Comparison of ENCODE assay signal across 8 mouse cellular contexts in genomic region chr4:80910481-80910870, GRCm38 (mm10). TPM values are rescaled to one million over a fixed set of nuclear protein-coding genes. Genes with fewer than 3 reads are reported as not detected.
DNase-seq lines count a peak whose midpoint lies in the region; ATAC-seq and TF ChIP-seq lines count a peak whose summit lies in the region.

Gene Lurap1l (plus strand): TSS chr4:80910646.

- no peak for DNase-seq in testis, postnatal 10 days (ENCODE audit: low spot score)
- DNase-seq in kidney, postnatal 0 days (ENCODE audit: low spot score): peak; percentile 86
- no peak for DNase-seq in liver, embryonic 13.5 days

- H3K9me3 ChIP-seq in heart, embryonic 14.5 days (ENCODE audit: control insufficient read depth, low read length): no peaks in the 10 kb centered on the region
- H3K9me3 ChIP-seq in kidney, postnatal 0 days (replicated peaks; ENCODE audit: low read length): no peaks in the 10 kb centered on the region
- no peaks in the 10 kb centered on the region for H3K9me3 ChIP-seq in liver, embryonic 13.5 days (replicated peaks)
- H3K9me3 ChIP-seq in neural tube, embryonic 15.5 days (replicated peaks): no peaks in the 10 kb centered on the region

- H3K4me3 ChIP-seq in testis, adult 2 months (ENCODE audit: control insufficient read depth, low read depth, low read length): peak within 1 kb of the TSS; percentile 84
- peak within 1 kb of the TSS; percentile 89 for H3K4me3 ChIP-seq in embryonic fibroblast, embryonic 13.5 days (ENCODE audit: insufficient read depth, low read length)
- H3K4me3 ChIP-seq in heart, embryonic 14.5 days (ENCODE audit: control insufficient read depth in 1 of 2, insufficient read depth in 1 of 2, low read depth in 1 of 2, low read length in 2 of 2): peak within 1 kb of the TSS; percentile 69 to 75
- H3K4me3 ChIP-seq in kidney, postnatal 0 days (replicated peaks; ENCODE audit: low read depth, low read length): peak within 1 kb of the TSS; percentile 91
- peak within 1 kb of the TSS; percentile 59 for H3K4me3 ChIP-seq in liver, embryonic 13.5 days (replicated peaks)
- peak within 1 kb of the TSS; percentile 70 for H3K4me3 ChIP-seq in neural tube, embryonic 15.5 days (replicated peaks)

- ATAC-seq in heart, embryonic 14.5 days (ENCODE audit: insufficient number of reproducible peaks, insufficient read depth, low FRiP score, low read depth): no peak
- ATAC-seq in kidney, postnatal 0 days (replicated peaks; ENCODE audit: low FRiP score, low read depth): no peak; the same call in 1 of the 2 replicates
- ATAC-seq in liver, embryonic 13.5 days (ENCODE audit: low read depth): 0 out of 2 replicates have a peak, but pooled peaks have one; percentile 18
- ATAC-seq in neural tube, embryonic 15.5 days (ENCODE audit: low FRiP score): peak; percentile 61; the same call in 1 of the 2 replicates
- ATAC-seq in inflammation-experienced regulatory T-cells, adult 6 months: no peak

- TF ChIP-seq CTCF in testis, adult 2 months (IDR thresholded peaks at IDR 0.05; ENCODE audit: control insufficient read depth, insufficient read depth, insufficient replicate concordance, low read depth, low read length): no peak
- TF ChIP-seq CTCF in embryonic fibroblast, embryonic 13.5 days (IDR thresholded peaks at IDR 0.05; ENCODE audit: borderline replicate concordance, insufficient read depth, low read length): no peak
- no peak for TF ChIP-seq CTCF in kidney, postnatal 0 days (IDR thresholded peaks at IDR 0.05; ENCODE audit: low read depth)

- no peaks in the 10 kb centered on the region for H3K27me3 ChIP-seq in testis, adult 2 months (ENCODE audit: control insufficient read depth, insufficient read depth, low read length)
- no peaks in the 10 kb centered on the region for H3K27me3 ChIP-seq in heart, embryonic 14.5 days (ENCODE audit: control insufficient read depth, insufficient read depth, low read length)
- H3K27me3 ChIP-seq in kidney, postnatal 0 days (ENCODE audit: insufficient read depth, low read length): no peaks in the 10 kb centered on the region
- H3K27me3 ChIP-seq in liver, embryonic 13.5 days: peaks cover 9% of the 10 kb centered on the region
- 0 out of 2 replicates have a peak, but pooled peaks cover 2% of the 10 kb centered on the region for H3K27me3 ChIP-seq in neural tube, embryonic 15.5 days (replicated peaks)

- no peak for TF ChIP-seq POLR2A in testis, adult 2 months (IDR thresholded peaks at IDR 0.05; ENCODE audit: control insufficient read depth, low read depth, low read length)
- peak; percentile 96 for TF ChIP-seq POLR2A in embryonic fibroblast, embryonic 13.5 days (IDR thresholded peaks at IDR 0.05; ENCODE audit: low read depth, low read length)

- WGBS in heart, embryonic 14.5 days: under 1% methylated on average over 10 of the region's 10 CpGs
- WGBS in kidney, postnatal 0 days: 0% methylated on average over 10 of the region's 10 CpGs
- 2% methylated on average over 10 of the region's 10 CpGs for WGBS in liver, embryonic 13.5 days (ENCODE audit: insufficient replicate concordance)
- 0% methylated on average over 10 of the region's 10 CpGs for WGBS in neural tube, embryonic 15.5 days

- no peaks in the 10 kb centered on the region for H3K36me3 ChIP-seq in testis, adult 2 months (ENCODE audit: control insufficient read depth, insufficient read depth, low read length)
- H3K36me3 ChIP-seq in heart, embryonic 14.5 days (ENCODE audit: control insufficient read depth, insufficient read depth, low read length): no peaks in the 10 kb centered on the region
- H3K36me3 ChIP-seq in kidney, postnatal 0 days (ENCODE audit: insufficient read depth, low read length): no peaks in the 10 kb centered on the region
- H3K36me3 ChIP-seq in liver, embryonic 13.5 days: no peaks in the 10 kb centered on the region
- no peaks in the 10 kb centered on the region for H3K36me3 ChIP-seq in neural tube, embryonic 15.5 days

- peak within 1 kb of the TSS; percentile 72 for H3K9ac ChIP-seq in heart, embryonic 14.5 days (ENCODE audit: low read length)
- peak within 1 kb of the TSS; percentile 79 for H3K9ac ChIP-seq in kidney, postnatal 0 days (ENCODE audit: low read depth, low read length)
- peak within 1 kb of the TSS; percentile 60 for H3K9ac ChIP-seq in liver, embryonic 13.5 days
- H3K9ac ChIP-seq in neural tube, embryonic 15.5 days (replicated peaks): peak within 1 kb of the TSS; percentile 79

- H3K4me1 ChIP-seq in testis, adult 2 months (ENCODE audit: control insufficient read depth, insufficient read depth, low read length): peaks cover 9% of the 10 kb centered on the region
- peaks cover 3% of the 10 kb centered on the region; the same call in 1 of the 2 replicates for H3K4me1 ChIP-seq in embryonic fibroblast, embryonic 13.5 days (ENCODE audit: control insufficient read depth, insufficient read depth, low read length)
- no peaks in the 10 kb centered on the region for H3K4me1 ChIP-seq in heart, embryonic 14.5 days (ENCODE audit: control insufficient read depth in 2 of 2, insufficient read depth in 2 of 2, low read length in 2 of 2)
- 0 out of 2 replicates have a peak, but pooled peaks cover 5% of the 10 kb centered on the region for H3K4me1 ChIP-seq in kidney, postnatal 0 days (replicated peaks; ENCODE audit: insufficient read depth, low read length)
- H3K4me1 ChIP-seq in liver, embryonic 13.5 days (replicated peaks): no peaks in the 10 kb centered on the region
- H3K4me1 ChIP-seq in neural tube, embryonic 15.5 days: peaks cover 11% of the 10 kb centered on the region

- H3K27ac ChIP-seq in testis, adult 2 months (ENCODE audit: control insufficient read depth, insufficient read depth, low read depth, low read length): no peak within 1 kb of the TSS
- H3K27ac ChIP-seq in embryonic fibroblast, embryonic 13.5 days (ENCODE audit: insufficient read depth, low read length): peak within 1 kb of the TSS; percentile 75
- H3K27ac ChIP-seq in heart, embryonic 14.5 days (replicated peaks in 1 of 2; ENCODE audit: control insufficient read depth in 1 of 2, insufficient read depth in 1 of 2, low read depth in 2 of 2, low read length in 2 of 2): 0 out of 4 replicates have a peak within 1 kb of the TSS, but pooled peaks have one; percentile 9 to 45
- peak within 1 kb of the TSS; percentile 94 for H3K27ac ChIP-seq in kidney, postnatal 0 days
- H3K27ac ChIP-seq in liver, embryonic 13.5 days: peak within 1 kb of the TSS; percentile 66
- peak within 1 kb of the TSS; percentile 92 for H3K27ac ChIP-seq in neural tube, embryonic 15.5 days (replicated peaks)

- peak within 1 kb of the TSS; percentile 99 for H3K4me2 ChIP-seq in heart, embryonic 14.5 days (ENCODE audit: low read length)
- H3K4me2 ChIP-seq in kidney, postnatal 0 days (ENCODE audit: low read length): peak within 1 kb of the TSS; percentile 93
- H3K4me2 ChIP-seq in liver, embryonic 13.5 days: peak within 1 kb of the TSS; percentile 57
- peak within 1 kb of the TSS; percentile 64 for H3K4me2 ChIP-seq in neural tube, embryonic 15.5 days

RNA-seq across cellular contexts. Expression of gene Lurap1l, which starts in this region (rescaled TPM):
- 0.02 and 0.13 TPM in 2 replicates for polyA plus RNA-seq in testis, adult 2 months (2012; rRNA removed)
- polyA plus RNA-seq in embryonic fibroblast, embryonic 13.5 days (2011; ENCODE audit: insufficient read length, low read depth, missing spikeins): 81.9 and 92.6 TPM in 2 replicates
- 2.0 and 2.6 TPM in 2 replicates for polyA plus RNA-seq in heart, embryonic 14.5 days (2014; fragmentation: Nextera tagmentation; extraction: Ambion mirVana)
- 18.3 and 22.2 TPM in 2 replicates for polyA plus RNA-seq in kidney, postnatal 0 days (2015; fragmentation: Nextera tagmentation; extraction: Ambion mirVana)
- 3.0 and 3.6 TPM in 2 replicates for polyA plus RNA-seq in liver, embryonic 13.5 days (2015; fragmentation: Nextera tagmentation; extraction: Ambion mirVana)
- 14.6 and 14.7 TPM in 2 replicates for polyA plus RNA-seq in neural tube, embryonic 15.5 days (2015; fragmentation: Nextera tagmentation; extraction: Ambion mirVana)
- not detected for polyA plus RNA-seq in inflammation-experienced regulatory T-cells, adult 6 months (2017; shearing (Covaris generic))

Comparison
In these comparisons a context has a peak if more than half of its experiments do, and no peak if none do; other contexts are left out.
1. ATAC-seq: peak in liver, embryonic 13.5 days (single experiment) and neural tube, embryonic 15.5 days (single experiment); none in heart, embryonic 14.5 days (single experiment), kidney, postnatal 0 days (single experiment) and inflammation-experienced regulatory T-cells, adult 6 months (single experiment).
2. Peak in every context shown above with its lines, with median percentiles within 50 percentile points of each other: H3K4me3 ChIP-seq, H3K4me2 ChIP-seq and H3K9ac ChIP-seq.